Mouse (Mus musculus): Measurements from ENCODE around the gene Mlst8. TPM values are rescaled to one million over a fixed set of nuclear protein-coding genes. Genes with fewer than 3 reads are reported as not detected.
A peak's percentile ranks its signal among the peaks of the same experiment; 100 is the strongest.

The Mlst8 gene
- polyA plus RNA-seq, 1 experiment from 2014 or later: 26.2 TPM

DNA sequence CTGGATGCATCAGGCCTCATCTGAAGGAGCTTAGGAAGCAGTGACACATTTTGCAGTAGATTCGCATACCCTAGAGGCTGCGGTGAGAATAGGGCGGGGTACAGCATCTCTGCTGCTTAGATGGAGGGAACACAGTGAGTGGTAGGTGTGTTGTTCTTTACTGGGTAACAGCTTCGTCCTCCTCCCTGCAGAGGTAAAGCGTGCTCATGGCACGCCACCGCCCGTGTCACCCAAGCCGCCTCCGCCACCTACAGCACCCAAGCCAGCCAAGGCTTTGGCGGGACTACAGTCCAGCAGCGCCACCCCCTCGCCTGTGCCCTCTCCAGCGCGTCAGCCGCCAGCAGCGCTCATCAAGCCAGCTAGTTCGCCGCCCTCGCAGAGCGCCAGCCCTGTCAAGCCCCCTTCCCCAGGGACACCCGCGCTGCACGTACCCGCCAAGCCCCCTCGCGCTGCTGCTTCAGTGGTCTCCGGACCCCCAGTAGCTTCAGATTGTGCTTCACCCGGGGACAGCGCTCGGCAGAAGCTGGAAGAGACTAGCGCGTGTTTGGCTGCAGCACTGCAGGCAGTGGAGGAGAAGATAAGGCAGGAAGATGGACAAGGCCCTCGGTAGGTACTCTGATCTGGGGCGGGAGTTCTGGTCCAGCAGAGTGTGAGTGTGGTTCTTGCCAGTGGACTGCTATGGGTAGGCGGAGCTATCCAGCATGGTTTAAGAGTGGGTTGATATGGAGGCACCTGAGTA lies 27.6 kb upstream of the Mlst8 start:
- ATAC-seq (ENCODE audit: insufficient number of reproducible peaks, low FRiP score, low TSS enrichment, low read depth): no peak
- Histone ChIP-seq H3K27ac (no peak overlapping the region), H3K4me3 (no peak overlapping the region), H3K4me1 (peaks cover 20% of the 10 kb centered on the region), H3K4me2 (peak overlapping the region; percentile 22), H3K9me3 (no peaks in the 10 kb centered on the region), H3K36me3 (peaks cover 62% of the 10 kb centered on the region), H3K9ac (no peak overlapping the region), H3K27me3 (no peaks in the 10 kb centered on the region)
- 35% methylated on average over 36 of the region's 36 CpGs for WGBS

- H3K27me3 ChIP-seq: no peaks in the 10 kb centered on the region
Measured at GRCm38 (mm10) chr17:24505286-24505955, 26.5 kb upstream of the Mlst8 start.

GRCm38 (mm10) chr17:24504085-24504484 lies 25.2 kb upstream of the Mlst8 start:
- H3K36me3 ChIP-seq: peaks cover 38% of the 10 kb centered on the region
- H3K27ac ChIP-seq: no peak overlapping the region
- 89% methylated on average over 10 of the region's 10 CpGs for WGBS

More at GRCm38 (mm10) chr17:24505286-24505955, 26.5 kb upstream of the Mlst8 start:
- H3K4me1 ChIP-seq: peaks cover 20% of the 10 kb centered on the region
- no peaks in the 10 kb centered on the region for H3K9me3 ChIP-seq
- H3K27ac ChIP-seq: no peak overlapping the region
- H3K9ac ChIP-seq: no peak overlapping the region
- no peak for ATAC-seq (ENCODE audit: insufficient number of reproducible peaks, low FRiP score, low TSS enrichment, low read depth)
- no peak overlapping the region for H3K4me2 ChIP-seq
- no peak overlapping the region for H3K4me3 ChIP-seq
- 92% methylated on average over 30 of the region's 30 CpGs for WGBS
- H3K36me3 ChIP-seq: peaks cover 52% of the 10 kb centered on the region

GRCm38 (mm10) chr17:24502208-24502607 lies 23.3 kb upstream of the Mlst8 start:
- H3K4me2 ChIP-seq: no peak overlapping the region

More at GRCm38 (mm10) chr17:24504085-24504484, 25.2 kb upstream of the Mlst8 start:
- no peak overlapping the region for H3K4me2 ChIP-seq
- no peak for ATAC-seq (ENCODE audit: insufficient number of reproducible peaks, low FRiP score, low TSS enrichment, low read depth)
- H3K27me3 ChIP-seq: no peaks in the 10 kb centered on the region
- no peak overlapping the region for H3K9ac ChIP-seq
- H3K4me3 ChIP-seq: no peak overlapping the region
- peaks cover 20% of the 10 kb centered on the region for H3K4me1 ChIP-seq
- H3K9me3 ChIP-seq: no peaks in the 10 kb centered on the region

DNA sequence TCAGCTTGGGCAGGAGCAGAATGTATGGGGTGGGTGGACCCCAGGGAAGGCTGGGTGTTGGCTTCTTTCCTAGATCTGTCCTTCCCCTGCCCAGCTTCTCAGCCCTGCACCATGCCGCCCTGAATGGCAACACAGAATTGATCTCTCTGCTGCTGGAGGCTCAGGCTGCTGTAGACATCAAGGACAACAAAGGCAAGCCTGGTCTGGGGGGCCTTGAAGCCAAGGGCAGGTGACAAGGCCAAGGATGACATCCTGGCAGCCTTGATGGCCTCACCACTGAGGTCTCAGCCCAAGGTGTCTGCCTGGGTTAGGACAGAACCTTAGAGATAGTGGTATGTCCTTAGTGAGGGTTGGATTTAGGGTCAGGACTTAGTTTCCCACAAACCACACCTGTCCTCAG lies 17.1 kb upstream of the Mlst8 start:
- H3K4me1 ChIP-seq: peaks cover 3% of the 10 kb centered on the region; the same call in 1 of the 2 replicates
- 64% methylated on average over 1 of the region's 1 CpGs for WGBS
- H3K36me3 ChIP-seq: peaks cover 4% of the 10 kb centered on the region; the same call in 1 of the 2 replicates
- H3K9ac ChIP-seq: no peak overlapping the region
- H3K27ac ChIP-seq: no peak overlapping the region
- no peaks in the 10 kb centered on the region for H3K9me3 ChIP-seq
- H3K4me3 ChIP-seq: no peak overlapping the region
- no peak overlapping the region for H3K4me2 ChIP-seq
- ATAC-seq (ENCODE audit: insufficient number of reproducible peaks, low FRiP score, low TSS enrichment, low read depth): no peak
- no peaks in the 10 kb centered on the region for H3K27me3 ChIP-seq

More at GRCm38 (mm10) chr17:24502208-24502607, 23.3 kb upstream of the Mlst8 start:
- Histone ChIP-seq H3K27ac (no peak overlapping the region), H3K9me3 (no peaks in the 10 kb centered on the region), H3K4me1 (peaks cover 13% of the 10 kb centered on the region), H3K36me3 (peaks cover 28% of the 10 kb centered on the region), H3K4me3 (no peak overlapping the region), H3K9ac (no peak overlapping the region), H3K27me3 (no peaks in the 10 kb centered on the region)
- WGBS: 40% methylated on average over 11 of the region's 11 CpGs
- ATAC-seq (ENCODE audit: insufficient number of reproducible peaks, low FRiP score, low TSS enrichment, low read depth): no peak

- Histone ChIP-seq H3K36me3 (peaks cover 4% of the 10 kb centered on the region; the same call in 1 of the 2 replicates), H3K9ac (no peak overlapping the region), H3K4me2 (no peak overlapping the region), H3K4me3 (no peak overlapping the region), H3K9me3 (no peaks in the 10 kb centered on the region), H3K4me1 (peaks cover 3% of the 10 kb centered on the region; the same call in 1 of the 2 replicates), H3K27ac (no peak overlapping the region), H3K27me3 (no peaks in the 10 kb centered on the region)
- ATAC-seq (ENCODE audit: insufficient number of reproducible peaks, low FRiP score, low TSS enrichment, low read depth): no peak
- 75% methylated on average over 3 of the region's 3 CpGs for WGBS
Measured at GRCm38 (mm10) chr17:24495443-24495842, 16.6 kb upstream of the Mlst8 start.

- no peak overlapping the region for H3K9ac ChIP-seq
- H3K4me1 ChIP-seq: peaks cover 5% of the 10 kb centered on the region
- H3K36me3 ChIP-seq: peaks cover 4% of the 10 kb centered on the region; the same call in 1 of the 2 replicates
- H3K4me3 ChIP-seq: no peak overlapping the region
- H3K4me2 ChIP-seq: no peak overlapping the region
- peaks cover 4% of the 10 kb centered on the region for H3K27me3 ChIP-seq
- H3K27ac ChIP-seq: no peak overlapping the region
- no peaks in the 10 kb centered on the region for H3K9me3 ChIP-seq
- no peak for ATAC-seq (ENCODE audit: insufficient number of reproducible peaks, low FRiP score, low TSS enrichment, low read depth)
- WGBS: 41% methylated on average over 2 of the region's 2 CpGs
Measured at GRCm38 (mm10) chr17:24494627-24495335, 15.9 kb upstream of the Mlst8 start.

DNA sequence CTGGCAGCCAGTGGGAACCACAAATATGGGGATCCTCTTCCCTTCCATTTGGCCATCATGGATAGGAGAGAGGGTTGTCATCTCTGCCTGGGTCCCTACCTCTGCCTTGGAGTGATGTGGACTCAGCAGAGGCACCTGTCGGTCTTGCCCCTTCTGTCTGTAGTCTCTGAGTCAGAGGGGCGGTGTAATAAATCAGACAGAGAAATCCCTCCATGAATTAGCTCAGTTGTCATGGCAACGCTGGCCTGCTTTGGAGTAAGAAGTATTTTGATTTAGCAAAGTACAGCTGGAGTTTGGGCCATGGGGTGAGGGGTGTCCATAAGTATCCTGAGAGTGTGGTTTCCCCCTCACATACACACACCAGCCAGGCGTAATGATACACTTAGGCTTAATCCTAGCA lies 11.5 kb upstream of the Mlst8 start:
- Histone ChIP-seq H3K27me3 (peaks cover 22% of the 10 kb centered on the region), H3K27ac (no peak overlapping the region), H3K4me3 (no peak overlapping the region), H3K36me3 (no peaks in the 10 kb centered on the region), H3K4me2 (no peak overlapping the region), H3K9me3 (no peaks in the 10 kb centered on the region), H3K4me1 (peaks cover 27% of the 10 kb centered on the region), H3K9ac (no peak overlapping the region)
- WGBS: 75% methylated on average over 4 of the region's 4 CpGs
- no peak for ATAC-seq (ENCODE audit: insufficient number of reproducible peaks, low FRiP score, low TSS enrichment, low read depth)

- 19% methylated on average over 19 of the region's 19 CpGs for WGBS
- Histone ChIP-seq H3K4me2 (peak overlapping the region; percentile 97), H3K27ac (0 out of 2 replicates have a peak overlapping the region, but pooled peaks have one; percentile 43), H3K9me3 (no peaks in the 10 kb centered on the region), H3K4me3 (peak overlapping the region; percentile 68), H3K9ac (peak overlapping the region; percentile 44), H3K36me3 (no peaks in the 10 kb centered on the region), H3K4me1 (peaks cover 27% of the 10 kb centered on the region), H3K27me3 (peaks cover 22% of the 10 kb centered on the region)
- ATAC-seq (ENCODE audit: insufficient number of reproducible peaks, low FRiP score, low TSS enrichment, low read depth): no peak
Measured at GRCm38 (mm10) chr17:24489265-24490030, 10.6 kb upstream of the Mlst8 start.

DNA sequence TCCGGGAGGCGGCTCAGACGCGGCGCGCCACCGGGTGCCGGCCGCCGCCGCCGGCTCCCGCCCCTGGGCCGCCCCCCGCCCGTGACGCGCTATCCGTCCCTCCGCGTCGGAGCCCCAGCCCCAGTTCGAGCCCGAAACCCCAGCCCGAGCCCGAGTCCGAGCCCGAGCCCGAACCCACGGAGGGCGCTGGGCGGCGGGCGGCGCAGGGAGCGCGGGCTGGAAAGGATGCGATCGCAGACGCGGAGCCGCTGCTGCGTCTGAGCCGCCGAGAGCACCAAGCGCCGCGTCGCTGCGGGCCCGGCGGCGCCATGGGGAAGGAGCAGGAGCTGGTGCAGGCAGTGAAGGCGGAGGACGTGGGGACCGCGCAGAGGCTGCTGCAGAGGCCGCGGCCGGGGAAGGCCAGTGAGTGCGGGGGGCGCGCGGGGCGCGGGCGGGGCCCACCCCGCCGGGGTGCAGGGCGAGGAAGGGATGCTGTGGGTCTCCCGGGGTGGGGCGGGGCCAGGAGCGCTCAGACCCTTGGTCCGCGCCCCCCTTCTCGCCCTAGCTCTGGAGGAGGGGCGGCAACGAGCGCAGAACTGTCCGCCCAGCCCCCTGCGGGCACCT lies 9.9 kb upstream of the Mlst8 start:
- Histone ChIP-seq H3K27me3 (peaks cover 22% of the 10 kb centered on the region), H3K4me1 (peaks cover 27% of the 10 kb centered on the region)
- WGBS: under 1% methylated on average over 67 of the region's 81 CpGs

More for the DNA sequence above, 9.9 kb upstream of the Mlst8 start:
- peak overlapping the region; percentile 43; the same call in 1 of the 2 replicates for H3K27ac ChIP-seq
- no peaks in the 10 kb centered on the region for H3K36me3 ChIP-seq
- H3K9me3 ChIP-seq: no peaks in the 10 kb centered on the region
- peak overlapping the region; percentile 97 for H3K4me2 ChIP-seq
- ATAC-seq (ENCODE audit: insufficient number of reproducible peaks, low FRiP score, low TSS enrichment, low read depth): peak; percentile 20; the same call in 1 of the 2 replicates
- H3K4me3 ChIP-seq: peak overlapping the region; percentile 68
- H3K9ac ChIP-seq: peak overlapping the region; percentile 44
